Mouse (Mus musculus): ENCODE data around the gene Galnt9. TPM values are rescaled to one million over a fixed set of nuclear protein-coding genes. Genes with fewer than 3 reads are reported as not detected.
A peak's percentile ranks its signal among the peaks of the same experiment; 100 is the strongest.

The Galnt9 gene
- total RNA-seq (2021): not detected
- long read RNA-seq, experiment 1, partial matches to known transcripts: 0 of 2 reads
- long read RNA-seq, experiment 1, other reads (novel, unspliced or antisense): 2 of 2 reads
- long read RNA-seq, experiment 2: 0 reads

GRCm38 (mm10) chr5:110543951-110544690 is at the start of gene Galnt9:
Gene Galnt9 (plus strand): TSS chr5:110544355.
- peak; percentile 30 to 36 for DNase-seq
- intact Hi-C loops (cut with DNase I): no loop called here

- intact Hi-C loops (cut with DNase I): loop anchor here (1.0 kb wide), 1 partner anchor 142 kb away; no protein-coding TSS in a partner anchor
- DNase-seq: no peak
Measured at GRCm38 (mm10) chr5:110494396-110494795, 49.8 kb upstream of the Galnt9 start.

GRCm38 (mm10) chr5:110495051-110495450 is 49.1 kb upstream of the Galnt9 start:
- no peak for DNase-seq
- intact Hi-C loops (cut with DNase I): no loop called here

GRCm38 (mm10) chr5:110497556-110497955 is 46.6 kb upstream of the Galnt9 start:
- DNase-seq: peak in 1 of 2 experiments; percentile 19
- intact Hi-C loops (cut with DNase I): no loop called here

GRCm38 (mm10) chr5:110498071-110498470 is 46.1 kb upstream of the Galnt9 start:
- no peak for DNase-seq
- intact Hi-C loops (cut with DNase I): no loop called here

- DNase-seq: no peak
- intact Hi-C loops (cut with DNase I): no loop called here
Measured at GRCm38 (mm10) chr5:110500233-110500632, 43.9 kb upstream of the Galnt9 start.

- intact Hi-C loops (cut with DNase I): no loop called here
- no peak for DNase-seq
Measured at GRCm38 (mm10) chr5:110503361-110503760, 40.8 kb upstream of the Galnt9 start.

GRCm38 (mm10) chr5:110505611-110506294 is 38.4 kb upstream of the Galnt9 start:
- intact Hi-C loops (cut with DNase I): no loop called here
- no peak for DNase-seq

- no peak for DNase-seq
- intact Hi-C loops (cut with DNase I): no loop called here
Measured at GRCm38 (mm10) chr5:110506295-110506616, 37.9 kb upstream of the Galnt9 start.

- intact Hi-C loops (cut with DNase I): no loop called here
- DNase-seq: no peak
Measured at GRCm38 (mm10) chr5:110506856-110507255, 37.3 kb upstream of the Galnt9 start.

GRCm38 (mm10) chr5:110507943-110508342 is 36.2 kb upstream of the Galnt9 start:
- intact Hi-C loops (cut with DNase I): no loop called here
- no peak for DNase-seq

- no peak for DNase-seq
- intact Hi-C loops (cut with DNase I): no loop called here
Measured at GRCm38 (mm10) chr5:110510357-110510756, 33.8 kb upstream of the Galnt9 start.

GRCm38 (mm10) chr5:110513791-110514190 is 30.4 kb upstream of the Galnt9 start:
- DNase-seq: no peak
- intact Hi-C loops (cut with DNase I): no loop called here

- DNase-seq: no peak
- intact Hi-C loops (cut with DNase I): no loop called here
Measured at GRCm38 (mm10) chr5:110514694-110515093, 29.5 kb upstream of the Galnt9 start.

GRCm38 (mm10) chr5:110516390-110516789 is 27.8 kb upstream of the Galnt9 start:
- intact Hi-C loops (cut with DNase I): no loop called here
- DNase-seq: no peak

GRCm38 (mm10) chr5:110518086-110518783 is 25.9 kb upstream of the Galnt9 start:
- DNase-seq: no peak
- intact Hi-C loops (cut with DNase I): no loop called here

GRCm38 (mm10) chr5:110520974-110521373 is 23.2 kb upstream of the Galnt9 start:
- DNase-seq: no peak
- intact Hi-C loops (cut with DNase I): no loop called here

GRCm38 (mm10) chr5:110521822-110522221 is 22.3 kb upstream of the Galnt9 start:
- intact Hi-C loops (cut with DNase I): no loop called here
- DNase-seq: no peak

- no peak for DNase-seq
- intact Hi-C loops (cut with DNase I): no loop called here
Measured at GRCm38 (mm10) chr5:110523296-110523695, 20.9 kb upstream of the Galnt9 start.

- intact Hi-C loops (cut with DNase I): no loop called here
- DNase-seq: no peak
Measured at GRCm38 (mm10) chr5:110525701-110526100, 18.5 kb upstream of the Galnt9 start.

GRCm38 (mm10) chr5:110526556-110526955 is 17.6 kb upstream of the Galnt9 start:
- intact Hi-C loops (cut with DNase I): no loop called here

More at GRCm38 (mm10) chr5:110526556-110526955, 17.6 kb upstream of the Galnt9 start:
- DNase-seq: no peak
